Comparison of ENCODE assay signal across 8 mouse cellular contexts in genomic region chr3:41742278-41742934, GRCm38 (mm10). TPM values are rescaled to one million over a fixed set of nuclear protein-coding genes. Genes with fewer than 3 reads are reported as not detected.
A peak's percentile ranks its signal among the peaks of the same experiment; 100 is the strongest.
DNase-seq lines count a peak whose midpoint lies in the region; ATAC-seq lines count a peak whose summit lies in the region.

TSS of gene Sclt1 (minus strand) at chr3:41742514.
TSS of gene D3Ertd751e (plus strand) at chr3:41742611.

- no peaks in the 10 kb centered on the region for H3K27me3 ChIP-seq in heart, embryonic 10.5 days (ENCODE audit: insufficient read depth, poor library complexity, severe bottlenecking)
- H3K27me3 ChIP-seq in kidney, embryonic 15.5 days: no peaks in the 10 kb centered on the region

- H3K36me3 ChIP-seq in heart, embryonic 10.5 days: 0 out of 2 replicates have a peak, but pooled peaks cover 2% of the 10 kb centered on the region
- H3K36me3 ChIP-seq in kidney, embryonic 15.5 days: no peaks in the 10 kb centered on the region

- no peaks in the 10 kb centered on the region for H3K9me3 ChIP-seq in heart, embryonic 10.5 days
- no peaks in the 10 kb centered on the region for H3K9me3 ChIP-seq in kidney, embryonic 15.5 days (replicated peaks)

- H3K4me1 ChIP-seq in heart, embryonic 10.5 days: peaks cover 7% of the 10 kb centered on the region; the same call in 1 of the 2 replicates
- peaks cover 16% of the 10 kb centered on the region for H3K4me1 ChIP-seq in kidney, embryonic 15.5 days

- ATAC-seq in erythroblast, adult 5-6 weeks (replicated peaks; ENCODE audit: low FRiP score, poor library complexity, severe bottlenecking): peak; percentile 100
- ATAC-seq in kidney, embryonic 15.5 days (replicated peaks; ENCODE audit: low FRiP score): peak; percentile 100
- peak; percentile 99 for ATAC-seq in monocyte, adult 5-6 weeks (replicated peaks; ENCODE audit: insufficient number of reproducible peaks, low FRiP score, low TSS enrichment, poor library complexity, severe bottlenecking)

- H3K9ac ChIP-seq in kidney, embryonic 15.5 days: peak within 1 kb of the TSS; percentile 81

- H3K4me3 ChIP-seq in heart, embryonic 10.5 days: peak within 1 kb of the TSS; percentile 74
- peak within 1 kb of the TSS; percentile 80 for H3K4me3 ChIP-seq in kidney, embryonic 15.5 days (replicated peaks)

- DNase-seq in B cell, adult 2 months: peak; percentile 96
- DNase-seq in brain, adult 2 months (ENCODE audit: low read depth, low spot score): peak; percentile 99
- peak; percentile 98 for DNase-seq in heart, embryonic 10.5 days (ENCODE audit: low spot score)
- peak; percentile 96 for DNase-seq in liver
- peak; percentile 95 to 97 for DNase-seq in spleen, postnatal 4 days (ENCODE audit: low spot score in 2 of 2)

- under 1% methylated on average over 66 of the region's 66 CpGs for WGBS in heart, embryonic 10.5 days
- under 1% methylated on average over 54 of the region's 66 CpGs for whole genome bisulfite sequencing in kidney, embryonic 15.5 days

- H3K4me2 ChIP-seq in kidney, embryonic 15.5 days: peak within 1 kb of the TSS; percentile 71

- peak within 1 kb of the TSS; percentile 94 for H3K27ac ChIP-seq in heart, embryonic 10.5 days
- H3K27ac ChIP-seq in kidney, embryonic 15.5 days: peak within 1 kb of the TSS; percentile 96

RNA-seq across cellular contexts. Expression of gene Sclt1, which starts in this region (rescaled TPM):
- 2.7 and 3.8 TPM in 2 replicates for total RNA-seq in erythroblast, adult 5-6 weeks (2015; ENCODE audit: low replicate concordance)
- total RNA-seq in erythroblast, adult 5-6 weeks (2017; ENCODE audit: low replicate concordance): 7.1 and 9.9 TPM in 2 replicates
- 10.0 and 15.4 TPM in 2 replicates for polyA plus RNA-seq in heart, embryonic 10.5 days (2016; fragmentation: Nextera tagmentation; extraction: Ambion mirVana)
- polyA plus RNA-seq in kidney, embryonic 15.5 days (2015; fragmentation: Nextera tagmentation; extraction: Ambion mirVana): 26.1 and 26.5 TPM in 2 replicates
- total RNA-seq in monocyte, adult 5-6 weeks (2017): 9.6 to 21.5 TPM (median 11.5 TPM) in 3 replicates

RNA-seq across cellular contexts. Expression of gene D3Ertd751e, which starts in this region (rescaled TPM):
- total RNA-seq in erythroblast, adult 5-6 weeks (2015; ENCODE audit: low replicate concordance): 3.6 and 5.0 TPM in 2 replicates
- 3.6 and 4.2 TPM in 2 replicates for total RNA-seq in erythroblast, adult 5-6 weeks (2017; ENCODE audit: low replicate concordance)
- polyA plus RNA-seq in heart, embryonic 10.5 days (2016; fragmentation: Nextera tagmentation; extraction: Ambion mirVana): 19.2 and 19.6 TPM in 2 replicates
- polyA plus RNA-seq in kidney, embryonic 15.5 days (2015; fragmentation: Nextera tagmentation; extraction: Ambion mirVana): 17.8 and 19.5 TPM in 2 replicates
- total RNA-seq in monocyte, adult 5-6 weeks (2017): 19.7 to 26.7 TPM (median 22.6 TPM) in 3 replicates

Comparison
In these comparisons a context has a peak if more than half of its experiments do, and no peak if none do; other contexts are left out.
1. Peak in every context shown above with its lines: DNase-seq, ATAC-seq, H3K4me3 ChIP-seq and H3K27ac ChIP-seq.